Mouse (Mus musculus) olfactory bulb, adult 2 months (tissue): Measurements from ENCODE around the gene Mmgt1.

Experiments used
- CTCF ChIP-seq: fragments of 200-500 bp; IDR thresholded peaks from 2 replicates; pipeline ENCODE4 v1.5.1; 2012; ENCODE audit warnings: low read depth, mild to moderate bottlenecking, low read length, moderate library complexity; ENCODE audit not compliant: insufficient read depth
- POLR2A ChIP-seq: fragments of 200-500 bp; IDR thresholded peaks from 2 replicates; pipeline ENCODE4 v1.6.1; 2012; ENCODE audit warnings: mild to moderate bottlenecking, low read depth, low read length, moderate library complexity; ENCODE audit not compliant: insufficient read depth

DNA sequence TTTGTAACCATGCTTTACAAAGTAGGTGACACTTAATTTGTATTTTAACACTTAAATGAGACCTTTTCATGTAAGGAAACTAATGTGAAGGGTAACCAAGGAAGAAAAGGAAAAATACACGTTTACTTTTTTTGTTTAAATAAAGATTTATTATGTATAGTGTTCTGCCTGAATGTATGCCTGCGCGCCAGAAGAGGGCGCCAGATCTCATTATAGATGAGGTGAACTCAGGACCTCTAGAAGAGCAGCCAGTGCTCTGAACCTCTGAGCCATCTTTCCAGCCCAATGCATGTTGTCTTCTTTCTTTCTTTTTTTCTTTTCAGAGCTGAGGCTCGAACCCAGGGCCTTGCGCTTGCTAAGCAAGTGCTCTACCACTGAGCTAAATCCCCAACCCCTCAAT is 25.4 kb downstream of the Mmgt1 start:
- TF ChIP-seq CTCF (no peak), POLR2A (no peak)
